In the genomic region with DNA sequence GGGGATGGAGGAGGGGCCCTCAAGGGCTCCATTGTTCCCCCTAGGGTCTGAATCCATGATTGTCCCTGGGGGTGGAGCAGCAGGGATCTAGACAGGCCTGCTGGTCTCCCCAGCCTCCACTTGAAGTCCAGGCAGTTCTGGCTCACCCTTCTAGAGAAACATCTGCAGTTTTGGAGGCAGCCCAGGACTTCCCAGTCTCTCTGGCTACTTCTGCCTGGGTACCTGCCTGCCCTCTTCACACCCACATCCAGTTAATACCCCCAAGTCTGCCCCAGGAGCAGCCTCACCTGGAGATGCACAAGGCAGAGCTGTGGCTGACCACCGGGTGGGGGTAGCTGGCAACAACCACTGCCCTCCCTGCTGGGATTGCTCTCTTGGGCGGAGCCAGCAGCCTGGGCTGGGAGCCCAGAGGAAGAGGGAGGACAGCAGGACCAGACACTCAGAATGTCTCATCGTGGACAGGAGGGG, we compare ENCODE assay signal across 8 mouse cellular contexts. TPM values are rescaled to one million over a fixed set of nuclear protein-coding genes. Genes with fewer than 3 reads are reported as not detected.
A peak's percentile ranks its signal among the peaks of the same experiment; 100 is the strongest.
DNase-seq lines count a peak whose midpoint lies in the region; ATAC-seq and TF ChIP-seq lines count a peak whose summit lies in the region.

Gjc2 (minus strand) TSS at position 350 of the 468 bp plus-strand sequence.

- TF ChIP-seq POLR2A in testis, adult 2 months (IDR thresholded peaks at IDR 0.05; ENCODE audit: control insufficient read depth, low read depth, low read length) = no peak

- H3K36me3 ChIP-seq in liver, embryonic 13.5 days = peaks cover 41% of the 10 kb centered on the region
- H3K36me3 ChIP-seq in testis, adult 2 months (ENCODE audit: control insufficient read depth, insufficient read depth, low read length) = no peaks in the 10 kb centered on the region; the same call in 1 of the 2 replicates
- H3K36me3 ChIP-seq in forebrain, embryonic 15.5 days = peaks cover 24% of the 10 kb centered on the region
- H3K36me3 ChIP-seq in hindbrain, embryonic 11.5 days (ENCODE audit: control insufficient read depth, insufficient read depth, low read length) = no peaks in the 10 kb centered on the region

- peaks cover 35% of the 10 kb centered on the region for H3K4me1 ChIP-seq in liver, embryonic 13.5 days (replicated peaks)
- H3K4me1 ChIP-seq in testis, adult 2 months (ENCODE audit: control insufficient read depth, insufficient read depth, low read length) = no peaks in the 10 kb centered on the region; the same call in 1 of the 2 replicates
- H3K4me1 ChIP-seq in forebrain, embryonic 15.5 days = no peaks in the 10 kb centered on the region
- no peaks in the 10 kb centered on the region for H3K4me1 ChIP-seq in hindbrain, embryonic 11.5 days (replicated peaks; ENCODE audit: control insufficient read depth, insufficient read depth, low read length)

- peaks cover 28% of the 10 kb centered on the region for H3K27me3 ChIP-seq in liver, embryonic 13.5 days
- no peaks in the 10 kb centered on the region for H3K27me3 ChIP-seq in testis, adult 2 months (ENCODE audit: control insufficient read depth, insufficient read depth, low read length)
- H3K27me3 ChIP-seq in forebrain, embryonic 15.5 days = peaks cover 17% of the 10 kb centered on the region
- peaks cover 10% of the 10 kb centered on the region for H3K27me3 ChIP-seq in hindbrain, embryonic 11.5 days (ENCODE audit: control insufficient read depth, insufficient read depth, low read length)

- H3K27ac ChIP-seq in liver, embryonic 13.5 days = peak within 1 kb of the TSS; percentile 72
- peak within 1 kb of the TSS; percentile 50 for H3K27ac ChIP-seq in testis, adult 2 months (ENCODE audit: control insufficient read depth, insufficient read depth, low read depth, low read length)
- H3K27ac ChIP-seq in forebrain, embryonic 15.5 days (replicated peaks) = no peak within 1 kb of the TSS
- no peak within 1 kb of the TSS for H3K27ac ChIP-seq in hindbrain, embryonic 11.5 days (ENCODE audit: low read depth, low read length)

- DNase-seq in left cerebral cortex, adult 11 months (ENCODE audit: low spot score) = peak; percentile 62
- no peak for DNase-seq in left cerebral cortex, postnatal 14 days (ENCODE audit: low spot score in 2 of 2)
- DNase-seq in cerebellum, postnatal 25 days = peak; percentile 56 to 63
- DNase-seq in heart, postnatal 14 days = peak; percentile 79
- no peak for DNase-seq in liver, embryonic 13.5 days
- no peak for DNase-seq in hindbrain, embryonic 11.5 days (ENCODE audit: low spot score)

- no peak within 1 kb of the TSS for H3K4me3 ChIP-seq in liver, embryonic 13.5 days (replicated peaks)
- H3K4me3 ChIP-seq in testis, adult 2 months (ENCODE audit: control insufficient read depth, low read depth, low read length) = no peak within 1 kb of the TSS
- H3K4me3 ChIP-seq in forebrain, embryonic 15.5 days = no peak within 1 kb of the TSS
- H3K4me3 ChIP-seq in hindbrain, embryonic 11.5 days (ENCODE audit: low read depth, low read length) = no peak within 1 kb of the TSS

- no peak for TF ChIP-seq CTCF in testis, adult 2 months (IDR thresholded peaks at IDR 0.05; ENCODE audit: control insufficient read depth, insufficient read depth, insufficient replicate concordance, low read depth, low read length)

- no peak; the same call in 1 of the 2 replicates for ATAC-seq in liver, embryonic 13.5 days (ENCODE audit: low read depth)
- no peak for ATAC-seq in forebrain, embryonic 15.5 days (replicated peaks)
- no peak for ATAC-seq in hindbrain, embryonic 11.5 days (ENCODE audit: low FRiP score)

- peak within 1 kb of the TSS; percentile 52 for H3K9ac ChIP-seq in liver, embryonic 13.5 days
- H3K9ac ChIP-seq in forebrain, embryonic 15.5 days (replicated peaks) = no peak within 1 kb of the TSS
- H3K9ac ChIP-seq in hindbrain, embryonic 11.5 days (ENCODE audit: low read depth, low read length) = no peak within 1 kb of the TSS

- WGBS in liver, embryonic 13.5 days (ENCODE audit: insufficient replicate concordance) = 51% methylated on average over 3 of the region's 3 CpGs
- WGBS in forebrain, embryonic 15.5 days = 26% methylated on average over 3 of the region's 3 CpGs
- 40% methylated on average over 3 of the region's 3 CpGs for WGBS in hindbrain, embryonic 11.5 days

- intact Hi-C loops in left cerebral cortex, postnatal 14 days (cut with DNase I) = loop anchor here (5.0 to 10.0 kb wide), 2 partner anchors 86 to 208 kb away; partner anchors contain the start of gene Trim11
- intact Hi-C loops in heart, postnatal 14 days (cut with DNase I) = loop anchor here (1.0 to 5.0 kb wide), 3 partner anchors 20 to 226 kb away; partner anchors contain the start of gene Iba57

- no peaks in the 10 kb centered on the region for H3K9me3 ChIP-seq in liver, embryonic 13.5 days (replicated peaks)
- H3K9me3 ChIP-seq in forebrain, embryonic 15.5 days = no peaks in the 10 kb centered on the region
- H3K9me3 ChIP-seq in hindbrain, embryonic 11.5 days (ENCODE audit: control insufficient read depth, low read length) = no peaks in the 10 kb centered on the region

- no peak within 1 kb of the TSS for H3K4me2 ChIP-seq in liver, embryonic 13.5 days
- H3K4me2 ChIP-seq in forebrain, embryonic 15.5 days (replicated peaks) = no peak within 1 kb of the TSS
- no peak within 1 kb of the TSS for H3K4me2 ChIP-seq in hindbrain, embryonic 11.5 days (replicated peaks; ENCODE audit: low read depth, low read length)

RNA-seq across cellular contexts. Expression of gene Gjc2, which starts in this region (rescaled TPM):
- 10 to 100 TPM in 1 of 2 experiments, 1 to 10 TPM in 1; 7.9 to 14.2 TPM for total RNA-seq in left cerebral cortex, postnatal 14 days (2021)
- 1 to 10 TPM; 1.1 TPM for total RNA-seq in heart, postnatal 14 days (2021)
- polyA plus RNA-seq in liver, embryonic 13.5 days (2015; fragmentation: Nextera tagmentation; extraction: Ambion mirVana) = 0.05 and 0.07 TPM in 2 replicates
- 2.1 and 2.7 TPM in 2 replicates for polyA plus RNA-seq in testis, adult 2 months (2012; rRNA removed)
- 0.11 and 0.20 TPM in 2 replicates for polyA plus RNA-seq in forebrain, embryonic 15.5 days (2015; fragmentation: Nextera tagmentation; extraction: Ambion mirVana)
- polyA plus RNA-seq in hindbrain, embryonic 11.5 days (2014; fragmentation: Nextera tagmentation; extraction: Ambion mirVana) = not detected in 2 replicates

Comparison
In these comparisons a context has a peak if more than half of its experiments do, and no peak if none do; other contexts are left out.
1. RNA of gene Gjc2 (total RNA-seq): 7.9 to 14.2 TPM in left cerebral cortex, postnatal 14 days; 1.1 TPM in heart, postnatal 14 days; every median in the first group is over 4 times any median in the second.
2. DNase-seq: peak in left cerebral cortex, adult 11 months (single experiment), cerebellum, postnatal 25 days (2 of 2) and heart, postnatal 14 days (2 of 2); none in left cerebral cortex, postnatal 14 days (0 of 2), liver, embryonic 13.5 days (single experiment) and hindbrain, embryonic 11.5 days (single experiment).
3. H3K27ac ChIP-seq: peak in liver, embryonic 13.5 days (single experiment) and testis, adult 2 months (single experiment); none in forebrain, embryonic 15.5 days (single experiment) and hindbrain, embryonic 11.5 days (single experiment).